Mouse (Mus musculus) thymus, postnatal 14 days (tissue): ENCODE results near the gene Kctd17.

Experiments
- DNase-seq: peaks from one replicate; pipeline ENCODE4 v3.0.0; 2021

The Kctd17 gene

DNA sequence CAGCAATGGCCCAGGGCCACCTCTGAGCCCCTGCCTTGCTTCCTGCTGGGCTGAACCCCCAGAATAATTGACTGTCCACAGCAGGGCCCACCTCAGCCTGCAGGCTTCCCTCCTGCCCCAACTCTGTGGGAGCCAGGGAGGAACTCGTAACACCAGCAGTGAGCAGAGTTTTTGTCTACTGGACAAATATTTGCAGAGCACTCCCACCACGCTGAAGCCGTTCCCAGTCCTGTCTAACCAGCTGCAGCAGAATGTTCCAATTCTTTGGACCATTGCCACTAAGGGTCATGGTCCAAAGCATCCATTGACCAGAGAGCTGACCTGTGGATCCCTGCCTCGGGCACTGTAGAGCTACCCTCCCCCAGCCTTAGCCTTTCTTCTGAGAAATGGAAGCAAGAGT lies 11.4 kb upstream of the Kctd17 start:
- no peak for DNase-seq

DNA sequence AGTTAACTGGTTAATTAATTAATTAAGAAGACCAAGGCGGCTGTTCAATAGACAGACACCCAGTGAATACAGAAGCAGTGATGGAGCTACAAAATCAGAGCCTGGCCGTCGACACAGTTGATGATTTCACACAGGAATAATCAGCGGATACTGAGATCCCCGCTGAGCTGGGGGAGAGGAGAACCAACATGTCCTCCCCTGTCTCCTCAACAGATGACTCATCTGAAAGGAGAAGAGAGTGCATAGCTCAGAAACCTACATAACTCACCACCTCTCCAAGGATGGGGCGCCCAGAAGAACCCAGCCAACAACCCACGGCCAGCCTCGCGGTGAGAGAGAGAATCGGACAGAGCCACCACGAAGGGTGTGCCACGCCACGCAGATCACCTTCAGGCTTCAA lies 8.0 kb upstream of the Kctd17 start:
- no peak for DNase-seq

DNA sequence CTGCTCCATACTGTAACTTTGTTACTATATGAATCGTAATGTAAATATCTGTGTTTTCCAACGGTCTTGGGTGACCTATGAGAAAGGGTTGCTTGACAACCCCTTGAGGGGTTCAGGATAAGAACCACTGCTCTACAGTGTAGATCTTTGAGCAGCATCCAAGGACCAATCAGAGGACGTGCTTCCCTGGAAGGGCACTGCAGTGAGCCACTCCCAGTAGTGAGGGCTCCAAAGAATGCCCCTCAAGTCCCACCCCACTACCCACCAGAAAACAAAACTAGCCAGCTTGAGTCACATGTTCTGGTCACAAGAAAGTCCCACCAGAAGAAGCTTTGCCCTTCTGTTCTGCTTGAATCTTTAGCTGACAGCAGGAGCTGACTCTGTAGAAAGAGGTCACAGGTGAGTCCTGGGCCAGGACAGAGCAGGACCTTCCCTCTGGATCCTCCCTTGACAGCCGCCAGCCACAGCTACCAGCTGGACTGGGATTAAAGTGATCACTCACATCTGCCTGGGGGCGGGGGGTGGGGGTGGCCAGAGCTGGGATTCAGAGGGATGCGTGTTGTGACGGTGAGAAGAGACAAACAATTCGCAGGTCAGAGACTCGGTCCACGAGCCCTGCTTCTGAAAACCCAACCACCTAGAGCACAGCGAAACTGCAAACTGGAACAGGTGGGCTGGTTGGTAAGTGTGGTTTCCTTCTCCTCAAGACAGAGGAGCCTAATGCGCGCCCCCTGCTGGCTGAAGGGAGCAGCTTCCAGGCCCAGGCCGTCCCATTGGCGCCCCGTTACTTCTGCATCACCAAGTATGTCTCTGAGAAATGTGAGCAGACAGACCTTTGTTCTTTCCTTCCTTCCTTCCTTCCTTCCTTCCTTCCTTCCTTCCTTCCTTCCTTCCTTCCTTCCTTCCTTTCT lies 6.1 kb upstream of the Kctd17 start:
- peak; percentile 92 for DNase-seq

DNA sequence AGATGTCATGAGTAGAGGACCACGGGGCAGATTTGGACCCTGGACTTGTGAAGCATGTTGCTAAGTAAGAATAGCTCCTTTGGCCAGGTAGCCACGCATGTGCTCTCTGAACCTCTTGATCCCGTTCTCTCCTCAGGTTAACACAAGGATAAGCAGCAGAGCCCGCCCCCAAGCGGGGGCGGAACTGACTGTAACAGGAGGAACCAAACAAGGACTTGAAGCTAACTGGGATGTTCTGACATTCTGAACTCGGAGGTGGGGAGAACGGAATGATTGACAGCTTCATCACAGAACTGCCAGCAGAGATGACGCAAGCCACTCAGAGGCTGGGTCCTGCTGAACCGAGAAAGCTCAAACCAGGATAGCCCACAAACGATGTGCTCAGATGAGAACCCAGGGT lies 3.9 kb upstream of the Kctd17 start:
- DNase-seq: no peak

DNA sequence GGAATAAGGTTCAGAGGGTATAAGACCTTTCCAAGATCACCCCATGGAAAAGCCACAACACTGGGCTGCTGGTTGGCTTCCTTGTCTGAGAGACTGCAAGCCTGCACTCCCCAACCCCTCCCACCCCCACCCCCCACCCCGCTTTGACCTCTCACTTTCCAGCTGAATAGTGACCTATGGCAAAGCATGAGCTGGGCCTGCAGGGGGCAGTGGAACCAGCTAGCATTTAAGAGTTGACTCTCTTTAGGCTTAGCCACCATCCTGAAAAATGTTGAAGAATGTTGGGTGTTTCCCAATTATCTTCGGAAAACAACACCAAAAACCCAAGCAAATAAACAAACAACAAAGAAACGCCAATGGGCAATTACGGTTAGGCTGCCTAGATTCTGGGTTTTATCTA lies 3.1 kb upstream of the Kctd17 start:
- no peak for DNase-seq

DNA sequence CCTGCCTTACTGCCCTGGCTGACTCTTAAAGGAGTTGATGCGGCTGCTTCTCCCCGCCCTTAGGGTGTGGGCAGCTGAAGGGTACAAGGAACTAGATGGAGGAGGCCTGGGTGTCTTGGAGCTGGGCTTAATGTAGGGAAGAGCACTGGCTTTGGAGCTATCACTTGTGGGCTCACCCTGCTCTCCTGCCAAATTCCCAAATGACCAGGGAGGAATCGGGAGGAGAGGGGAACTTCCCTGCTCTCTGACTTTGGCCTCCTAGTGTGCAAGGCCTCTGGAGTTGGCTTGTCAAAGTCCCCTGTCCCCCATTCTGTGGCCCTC lies 735 bp downstream of the Kctd17 start:
- no peak for DNase-seq

DNA sequence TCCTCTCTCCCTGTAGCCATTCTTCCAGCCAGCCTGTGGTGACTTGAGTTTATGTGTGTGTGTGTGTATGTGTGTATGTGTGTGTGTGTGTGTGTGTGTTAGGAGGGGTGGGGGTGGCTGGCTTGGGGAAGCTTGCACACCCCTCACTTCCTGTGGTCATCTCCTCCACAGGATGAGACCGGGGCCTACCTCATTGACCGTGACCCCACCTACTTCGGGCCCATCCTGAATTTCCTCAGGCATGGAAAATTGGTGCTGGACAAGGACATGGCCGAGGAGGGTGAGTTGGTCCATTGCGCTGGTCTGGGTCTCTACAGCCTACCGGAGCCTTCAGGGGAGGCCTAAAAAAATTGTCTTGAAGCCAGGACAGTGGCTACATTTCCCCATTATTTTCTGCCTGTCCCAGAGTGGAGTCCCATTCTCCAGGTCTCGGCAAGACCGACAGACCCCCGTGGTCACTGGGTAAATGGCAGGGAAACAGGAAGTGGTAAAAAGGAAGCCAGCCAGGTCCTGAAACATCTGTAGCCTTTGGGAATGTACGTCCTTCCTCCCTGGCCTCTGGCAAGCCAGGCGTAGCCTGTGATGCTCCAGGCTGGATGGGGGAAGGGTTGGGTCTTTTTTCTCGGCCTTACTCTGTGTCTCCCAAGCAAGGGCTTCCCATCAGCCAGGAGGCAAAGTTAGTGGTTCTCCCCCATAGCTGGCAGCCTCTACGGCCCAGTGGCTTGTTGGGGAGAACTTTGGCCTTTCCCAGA lies 1.7 kb downstream of the Kctd17 start:
- DNase-seq: no peak

DNA sequence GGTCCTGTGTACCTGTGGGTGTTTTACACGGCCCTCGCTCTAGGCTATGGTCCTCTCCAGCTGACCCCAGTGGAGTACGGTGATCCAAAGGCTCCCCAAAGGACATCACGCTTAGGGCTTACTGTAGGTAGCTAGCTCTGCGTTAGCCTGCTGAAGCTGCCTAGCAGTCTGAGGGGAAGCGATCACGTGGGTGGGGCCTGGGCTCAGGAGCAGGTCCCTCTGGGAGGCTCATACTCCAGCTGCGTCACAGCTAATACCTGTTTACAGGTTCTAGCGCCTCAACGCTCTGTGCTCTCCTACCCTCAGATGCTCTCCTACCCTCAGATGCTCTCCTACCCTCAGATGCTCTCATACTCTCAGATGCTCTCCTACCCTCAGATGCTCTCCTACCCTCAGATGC lies 2.5 kb downstream of the Kctd17 start:
- no peak for DNase-seq

DNA sequence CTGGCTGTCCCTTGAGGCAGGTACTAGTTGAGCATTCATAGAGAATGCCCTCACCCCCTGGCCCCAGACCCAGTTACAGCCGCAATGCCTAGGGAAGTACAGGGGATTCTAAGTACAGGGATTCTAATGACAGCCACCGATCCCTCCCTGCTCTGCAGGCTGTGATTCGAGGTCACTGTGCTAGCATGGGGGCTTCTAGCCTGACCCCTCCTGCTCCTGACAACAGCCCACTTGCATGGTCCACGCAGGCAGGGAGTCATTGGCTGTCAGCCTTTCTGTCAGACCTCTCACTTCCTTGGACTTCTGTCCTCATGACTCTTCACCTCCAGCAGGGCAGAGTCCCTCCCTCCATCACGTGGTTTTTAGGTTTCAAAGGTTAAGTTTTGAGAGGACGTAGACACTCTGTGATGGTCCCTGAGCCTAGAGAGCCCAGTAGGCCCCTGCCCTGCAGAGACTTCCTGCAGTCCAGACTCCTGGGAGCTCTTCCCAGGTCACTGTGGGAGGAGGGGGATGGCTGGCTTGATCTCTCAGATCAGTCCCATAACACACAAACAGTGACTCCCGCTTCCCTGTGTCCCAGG lies 3.3 kb downstream of the Kctd17 start:
- DNase-seq: no peak

DNA sequence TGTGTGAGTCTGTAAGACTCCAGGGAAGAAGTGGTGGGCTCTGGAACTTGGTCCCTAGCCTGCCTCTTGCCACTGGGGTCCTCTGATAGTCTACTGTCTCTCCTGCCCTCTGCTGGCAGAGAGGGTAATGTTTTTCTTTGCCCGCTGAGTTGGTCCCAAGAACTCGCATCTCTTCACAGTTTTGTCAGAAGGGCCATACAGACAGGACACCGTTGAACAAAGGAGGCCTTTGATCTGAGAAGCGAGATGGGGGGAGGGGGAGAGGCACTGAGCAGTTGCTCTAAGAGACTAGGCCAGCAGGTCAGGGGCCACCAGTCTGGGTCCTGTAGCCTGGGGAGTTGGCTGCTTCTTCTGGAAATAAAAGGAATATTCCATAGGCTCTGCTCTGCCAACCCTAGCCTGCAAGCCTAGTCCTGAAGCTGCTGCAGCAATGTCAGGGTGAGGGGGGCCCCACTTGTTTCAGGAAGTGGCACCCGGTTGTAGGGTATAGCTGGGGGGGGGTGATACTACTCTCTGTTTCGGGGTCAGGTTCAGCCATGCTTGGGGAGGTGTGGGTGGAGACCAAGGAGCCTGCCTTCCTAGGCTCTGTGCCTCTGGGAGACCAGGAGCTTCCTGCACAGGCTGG lies 6.6 kb downstream of the Kctd17 start:
- DNase-seq: peak; percentile 68

DNA sequence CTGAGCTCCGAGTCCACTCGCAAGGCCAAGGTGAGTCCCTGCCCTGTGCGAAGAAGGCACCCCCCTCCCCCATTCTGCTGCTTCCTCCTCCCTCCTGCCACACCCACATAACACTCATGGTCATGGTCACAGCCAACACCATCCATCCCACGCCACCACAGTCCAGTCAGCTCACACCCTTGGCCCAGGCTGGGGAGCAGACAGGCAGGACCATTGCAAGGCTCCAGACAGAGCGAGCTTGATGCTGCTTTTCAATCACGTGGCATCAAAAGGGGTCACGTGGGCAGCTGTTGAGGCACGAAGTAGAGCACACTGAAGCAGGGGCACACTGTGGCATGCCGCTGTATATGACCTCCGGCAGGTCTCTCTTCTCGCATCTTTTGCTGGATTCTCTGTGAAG lies 7.3 kb downstream of the Kctd17 start:
- DNase-seq: no peak

DNA sequence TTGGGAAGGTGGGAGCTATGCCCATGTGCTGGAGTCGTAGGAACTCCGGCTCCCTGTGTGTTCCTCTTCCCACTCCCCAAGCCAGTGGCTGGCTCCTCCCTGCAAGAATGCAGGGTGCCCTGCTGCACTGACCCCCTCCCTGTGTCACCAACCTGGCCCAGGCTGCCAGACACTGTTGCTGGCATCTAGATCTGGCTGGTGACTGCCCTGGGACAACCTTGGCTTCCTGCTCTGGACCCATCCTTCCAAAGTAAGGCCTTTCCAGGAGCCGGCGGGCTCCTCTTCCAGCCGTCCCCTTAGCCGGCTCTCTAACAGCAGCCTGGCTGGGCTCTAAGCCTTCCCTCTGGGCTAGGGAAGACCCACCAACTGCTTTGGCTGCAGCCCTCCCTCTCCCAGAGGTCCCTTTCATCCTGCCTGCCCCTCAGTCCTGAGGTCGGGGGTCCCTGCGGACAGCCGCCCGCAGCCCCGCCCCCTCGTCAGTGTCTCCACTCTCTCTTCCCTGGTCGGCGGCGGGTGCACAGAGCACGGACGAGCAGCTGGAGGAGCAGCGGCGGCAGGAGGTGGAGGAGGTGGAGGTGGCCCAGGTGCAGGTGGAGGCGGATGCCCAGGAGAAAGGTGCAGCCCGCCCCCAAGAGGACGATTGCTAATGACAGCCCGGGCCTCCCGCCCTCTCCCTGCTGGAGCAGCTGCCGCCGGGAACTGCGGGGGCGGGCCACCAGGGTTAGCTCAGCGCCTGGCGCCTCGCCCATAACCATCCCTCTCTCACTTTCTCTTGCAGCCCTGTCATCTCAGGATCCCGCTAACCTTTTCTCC lies 8.2 kb downstream of the Kctd17 start:
- peak; percentile 48 for DNase-seq

DNA sequence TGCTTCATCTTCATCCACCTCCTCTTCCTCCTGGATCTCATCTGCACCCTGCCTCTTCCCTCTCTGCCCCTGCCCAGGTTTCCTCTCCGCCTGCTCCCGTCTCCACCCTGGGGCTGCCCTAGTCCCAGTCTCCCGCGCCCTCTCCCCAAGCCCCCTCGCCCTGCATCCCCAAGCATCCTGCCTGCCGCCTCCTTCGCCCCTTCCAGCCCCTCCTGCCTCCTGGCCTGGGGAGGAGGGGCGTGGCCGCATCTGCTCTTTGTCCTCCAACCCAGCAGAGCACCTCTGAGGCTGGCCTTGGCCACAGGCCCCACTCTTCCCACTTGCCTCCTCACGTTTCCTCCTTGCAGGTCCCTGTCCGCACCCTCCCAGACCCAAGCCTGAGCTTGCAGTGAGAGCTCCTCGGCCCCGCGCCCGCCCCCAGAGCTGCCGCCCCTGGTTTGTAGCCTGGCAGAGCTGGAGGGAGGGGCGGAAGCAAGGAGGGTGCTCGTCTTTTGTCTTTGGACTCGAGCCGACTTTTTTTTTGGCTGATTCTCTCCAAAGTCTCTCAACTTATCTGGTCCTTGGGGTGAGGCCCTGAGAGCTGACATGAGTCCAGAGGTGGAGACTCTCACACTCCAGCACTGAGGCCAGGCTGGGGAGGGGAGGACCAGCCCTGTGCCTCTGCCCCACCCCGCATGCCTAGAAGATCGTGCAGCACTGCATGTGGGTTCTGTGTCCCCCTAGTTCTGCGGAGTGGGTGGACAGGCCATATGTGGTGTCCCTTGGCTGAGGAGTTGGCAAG lies 9.1 kb downstream of the Kctd17 start:
- DNase-seq: no peak

DNA sequence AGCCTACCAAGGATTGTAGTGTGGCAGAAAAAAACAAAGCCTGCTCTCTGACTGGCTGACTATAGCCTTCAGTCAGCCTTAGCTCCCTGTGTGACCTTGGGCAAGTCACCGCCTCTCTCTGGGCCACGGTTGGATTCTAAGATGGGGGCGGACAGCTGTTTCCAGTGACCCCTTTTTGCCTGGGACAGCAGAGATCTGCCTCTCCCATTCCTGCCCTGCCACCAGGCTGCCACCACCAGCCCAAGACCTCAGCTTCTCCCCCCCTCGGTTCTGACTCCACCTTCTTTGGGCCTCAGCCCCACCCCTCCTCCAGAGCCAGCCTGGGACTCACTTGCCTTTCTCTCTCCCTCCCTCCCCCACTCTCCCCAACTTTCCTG lies 9.6 kb downstream of the Kctd17 start:
- no peak for DNase-seq

DNA sequence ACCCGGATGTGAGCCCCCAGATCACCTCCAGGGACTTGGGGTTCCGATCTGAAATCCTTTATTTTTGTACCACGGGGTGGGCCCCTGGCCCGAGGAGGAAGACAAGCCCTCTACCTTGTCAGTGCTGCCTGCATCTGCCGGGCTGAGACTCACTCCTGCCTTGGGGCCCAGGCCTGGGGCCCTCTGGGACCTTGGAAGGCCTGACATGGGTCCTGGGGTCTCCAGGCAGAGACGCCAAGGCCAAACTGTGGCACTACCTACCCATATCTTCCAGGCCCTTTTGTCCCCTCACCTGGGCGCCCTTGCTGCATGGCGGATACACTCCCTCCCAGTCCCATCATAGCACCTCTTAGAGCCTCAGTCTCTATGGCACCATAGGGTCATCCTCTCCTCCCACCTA lies 10.1 kb downstream of the Kctd17 start:
- DNase-seq: no peak

DNA sequence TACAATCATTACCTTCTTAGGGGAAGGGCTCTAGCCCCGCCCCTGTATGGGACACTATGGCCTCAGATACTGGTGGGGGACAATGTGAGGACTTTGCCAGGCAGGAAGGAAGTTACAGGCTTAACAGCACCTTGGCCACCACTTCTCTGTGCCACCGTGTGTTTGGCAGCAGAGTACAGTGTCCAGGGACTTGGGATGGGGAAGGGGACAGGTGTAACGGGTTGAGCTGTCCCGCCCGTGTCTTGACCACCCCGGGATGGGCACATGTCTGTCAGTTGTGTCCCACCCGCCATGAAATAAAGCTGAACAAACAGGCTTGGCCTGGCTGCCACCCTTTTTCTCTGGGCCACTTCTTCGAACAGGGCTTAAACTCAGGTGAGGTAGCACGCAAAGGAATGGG lies 10.6 kb downstream of the Kctd17 start:
- DNase-seq: no peak

DNA sequence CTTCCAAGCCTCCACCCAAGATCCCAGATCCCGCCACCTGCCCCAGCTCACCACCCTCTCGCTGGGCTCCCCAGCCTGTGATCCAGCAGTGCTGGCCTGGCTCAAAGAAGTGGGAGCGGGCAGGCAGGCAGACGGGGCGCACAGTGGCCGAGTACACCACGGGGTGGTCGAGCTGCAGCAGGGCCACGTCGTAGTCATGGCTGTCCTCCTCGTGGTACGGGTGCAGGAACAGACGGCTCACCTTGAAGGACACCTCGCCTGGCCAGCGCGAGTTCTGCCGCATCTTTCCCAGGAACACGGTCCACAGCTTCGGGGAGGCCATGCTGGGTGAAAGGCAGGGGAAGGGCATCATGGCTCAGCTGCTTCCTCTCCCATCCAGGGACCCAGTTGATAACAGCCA lies 13.9 kb downstream of the Kctd17 start:
- no peak for DNase-seq

DNA sequence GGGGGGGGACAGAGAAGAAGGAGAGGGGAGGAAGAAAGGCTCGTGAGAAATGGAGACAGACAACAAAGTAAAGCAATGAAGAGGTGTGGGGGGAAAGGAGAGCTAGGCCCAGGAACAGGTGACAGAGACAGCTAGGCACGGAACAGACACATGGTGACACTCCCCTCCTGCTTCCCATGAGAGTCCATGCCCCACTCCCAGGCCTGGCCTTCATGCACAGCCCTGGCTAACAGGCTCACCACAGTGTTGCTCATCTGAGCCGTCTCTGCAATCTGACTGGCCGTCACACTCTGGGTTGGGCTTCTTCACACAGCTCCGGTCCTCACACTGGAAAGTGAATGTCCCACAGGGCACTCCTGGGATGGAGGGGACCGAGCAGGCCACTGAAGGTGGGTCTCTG lies 15.5 kb downstream of the Kctd17 start:
- DNase-seq: no peak

DNA sequence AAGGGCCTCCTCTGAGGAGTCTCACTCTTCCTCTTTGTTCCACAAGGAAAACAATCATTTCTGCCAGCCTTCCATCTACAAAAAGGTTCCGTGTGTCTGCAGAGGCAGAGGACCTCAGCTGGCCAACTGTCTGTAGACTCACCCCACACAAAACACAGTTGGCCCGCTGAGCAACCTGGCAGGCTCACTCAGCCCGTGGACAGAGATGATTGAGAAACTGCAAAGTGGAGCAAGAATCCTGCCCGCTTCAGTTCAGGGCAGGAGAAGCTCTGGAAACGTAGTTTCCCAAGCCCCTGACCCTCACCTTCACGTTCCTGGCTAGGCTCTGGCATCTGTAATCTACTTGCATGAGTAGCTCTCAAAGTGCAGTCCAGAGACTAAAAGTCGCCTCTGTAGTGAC lies 18.8 kb downstream of the Kctd17 start:
- DNase-seq: no peak

DNA sequence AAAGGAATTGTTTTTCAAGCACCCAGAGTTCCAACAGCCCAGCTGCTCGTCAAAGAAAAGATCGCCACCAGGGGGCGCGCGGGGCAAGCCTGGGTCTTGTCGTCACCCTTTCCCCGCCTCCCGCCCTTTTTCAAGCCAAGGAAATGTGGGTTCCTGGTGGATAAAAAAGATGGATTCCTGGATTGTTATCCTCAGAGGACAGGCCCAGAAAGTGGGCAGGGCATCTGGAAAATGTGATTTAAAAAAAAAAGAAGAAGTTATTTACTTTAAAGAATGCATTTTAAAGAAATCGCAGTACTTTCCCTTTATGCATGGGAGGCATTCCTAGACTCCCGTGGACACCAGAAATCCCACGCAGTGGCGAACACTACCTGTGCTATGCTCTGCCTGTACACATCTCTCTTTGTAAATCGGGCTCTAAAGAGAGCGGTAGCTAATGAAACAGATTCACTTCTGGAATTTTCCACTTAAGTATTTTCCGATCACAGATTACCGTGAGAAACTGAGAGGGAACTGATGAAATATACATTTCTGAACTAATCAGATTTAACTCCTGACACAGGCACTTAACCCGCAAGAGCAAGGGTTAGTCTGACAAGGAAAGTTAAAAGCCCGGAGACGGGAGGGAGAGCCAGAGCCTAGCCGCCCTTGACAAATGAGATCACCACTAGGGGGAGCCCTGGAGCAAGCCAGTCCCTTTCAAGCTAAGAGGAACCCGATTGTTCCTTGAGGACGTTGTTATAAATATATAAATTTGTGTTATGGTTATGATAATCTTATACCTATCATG lies 19.6 kb downstream of the Kctd17 start:
- peak; percentile 93 for DNase-seq

DNA sequence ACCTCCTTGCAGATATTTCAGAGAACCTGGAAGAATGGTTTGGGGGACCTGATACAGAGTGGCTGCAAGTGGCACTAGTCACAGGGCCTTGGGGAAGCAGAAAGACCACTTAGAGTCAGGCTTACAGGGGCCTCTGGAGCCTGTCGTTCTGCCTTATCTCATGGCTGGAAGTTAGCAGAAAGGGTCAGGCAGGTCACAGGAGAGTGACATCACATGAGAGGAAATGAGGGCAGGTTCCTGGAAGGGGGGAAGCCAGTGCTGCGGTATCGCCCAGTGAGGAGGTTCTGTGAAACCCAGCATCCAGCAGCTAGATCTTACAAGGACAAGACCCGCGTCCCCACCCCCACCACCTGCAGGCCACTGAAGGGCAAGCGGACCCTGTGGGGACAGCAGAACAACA lies 20.8 kb downstream of the Kctd17 start:
- no peak for DNase-seq
